ENCODE assay signal across 9 mouse cellular contexts in genomic region chr5:148451811-148452210, GRCm38 (mm10). TPM values are rescaled to one million over a fixed set of nuclear protein-coding genes. Genes with fewer than 3 reads are reported as not detected.
DNase-seq lines count a peak whose midpoint lies in the region; ATAC-seq and TF ChIP-seq lines count a peak whose summit lies in the region.
"Had no signal": no experiment of that assay in that cellular context is flagged by ENCODE, and none has a peak within 500 bp of the region (broad histone marks: within the 10 kb centered on the region; RNA-seq: fewer than 3 reads in every experiment).

No protein-coding gene starts in this region.

- no peaks in the 10 kb centered on the region for H3K4me1 ChIP-seq in kidney, postnatal 0 days (replicated peaks; ENCODE audit: insufficient read depth, low read length)

- no peak overlapping the region for H3K27ac ChIP-seq in kidney, postnatal 0 days
- H3K27ac ChIP-seq: limb, embryonic 12.5 days had no signal

- TF ChIP-seq CTCF in kidney, postnatal 0 days (IDR thresholded peaks at IDR 0.05; ENCODE audit: low read depth), result peak; percentile 87

- no peak overlapping the region for H3K9ac ChIP-seq in kidney, postnatal 0 days (ENCODE audit: low read depth, low read length)
- H3K9ac ChIP-seq: limb, embryonic 12.5 days had no signal

- no peaks in the 10 kb centered on the region for H3K36me3 ChIP-seq in kidney, postnatal 0 days (ENCODE audit: insufficient read depth, low read length)
- H3K36me3 ChIP-seq: limb, embryonic 12.5 days had no signal

- H3K4me2 ChIP-seq in kidney, postnatal 0 days (ENCODE audit: low read length), result no peak overlapping the region
- H3K4me2 ChIP-seq: limb, embryonic 12.5 days had no signal

- WGBS in kidney, postnatal 0 days, result 38% methylated on average over 7 of the region's 7 CpGs

- H3K9me3 ChIP-seq in kidney, postnatal 0 days (replicated peaks; ENCODE audit: low read length), result no peaks in the 10 kb centered on the region
- H3K9me3 ChIP-seq: limb, embryonic 12.5 days had no signal

- H3K27me3 ChIP-seq in kidney, postnatal 0 days (ENCODE audit: insufficient read depth, low read length), result no peaks in the 10 kb centered on the region
- H3K27me3 ChIP-seq: limb, embryonic 12.5 days had no signal

- no peak overlapping the region for H3K4me3 ChIP-seq in kidney, postnatal 0 days (replicated peaks; ENCODE audit: low read depth, low read length)
- H3K4me3 ChIP-seq: limb, embryonic 12.5 days had no signal

- no peak for DNase-seq in frontal cortex, postnatal 25 days (ENCODE audit: low spot score in 2 of 2)
- DNase-seq in 3T3-L1 (ENCODE audit: low read depth, low spot score) (peak; percentile 86), ZHBTc4 (ENCODE audit: low read depth, low spot score) (peak; percentile 78)
- peak; percentile 40 to 64 for DNase-seq in cerebellum, postnatal 4 days (ENCODE audit: low spot score in 2 of 2)
- DNase-seq in kidney, postnatal 0 days (ENCODE audit: low spot score), result peak; percentile 63
- DNase-seq in lung, postnatal 4 days, result peak; percentile 41 to 67
- peak; percentile 37 to 84 for DNase-seq in spleen, postnatal 4 days (ENCODE audit: low spot score in 2 of 2)

- 0 out of 2 replicates have a peak, but pooled peaks have one; percentile 31 for ATAC-seq in frontal cortex, adult (ENCODE audit: low TSS enrichment)
- ATAC-seq in kidney, postnatal 0 days (replicated peaks; ENCODE audit: low FRiP score, low read depth), result no peak

RNA-seq across cellular contexts. Expression of gene Slc7a1, which starts 52.1 kb away (rescaled TPM):
- polyA plus RNA-seq in kidney, postnatal 0 days (2015; fragmentation: Nextera tagmentation; extraction: Ambion mirVana), result 12.3 and 12.7 TPM in 2 replicates

Comparison
In these comparisons a context has a peak if more than half of its experiments do, and no peak if none do; other contexts are left out.
1. DNase-seq: peak in 3T3-L1 (single experiment), ZHBTc4 (single experiment), cerebellum, postnatal 4 days (2 of 2), kidney, postnatal 0 days (single experiment), lung, postnatal 4 days (2 of 2) and spleen, postnatal 4 days (2 of 2); none in frontal cortex, postnatal 25 days (0 of 2).